In genomic region chr3:137281052-137281451, GRCm38 (mm10) we compare ENCODE assay signal across 16 mouse cellular contexts. TPM values are rescaled to one million over a fixed set of nuclear protein-coding genes. Genes with fewer than 3 reads are reported as not detected.
DNase-seq lines count a peak whose midpoint lies in the region; ATAC-seq lines count a peak whose summit lies in the region.
"Had no signal": no experiment of that assay in that cellular context is flagged by ENCODE, and none has a peak within 500 bp of the region (broad histone marks: within the 10 kb centered on the region; RNA-seq: fewer than 3 reads in every experiment).

No protein-coding gene starts in this region.

- no peak overlapping the region for H3K4me3 ChIP-seq in kidney, embryonic 14.5 days (ENCODE audit: low read length)
- H3K4me3 ChIP-seq: embryonic facial prominence, embryonic 15.5 days; hindbrain, embryonic 15.5 days; limb, embryonic 12.5 days; lung, embryonic 15.5 days; midbrain, embryonic 12.5 days; neural tube, embryonic 13.5 days had no signal

- WGBS in kidney, embryonic 14.5 days = 91% methylated on average over 7 of the region's 7 CpGs

- no peaks in the 10 kb centered on the region for H3K36me3 ChIP-seq in kidney, embryonic 14.5 days (ENCODE audit: control insufficient read depth, insufficient read depth, low read length)
- H3K36me3 ChIP-seq: embryonic facial prominence, embryonic 15.5 days; hindbrain, embryonic 15.5 days; limb, embryonic 12.5 days; lung, embryonic 15.5 days; midbrain, embryonic 12.5 days; neural tube, embryonic 13.5 days had no signal

- no peak overlapping the region for H3K4me2 ChIP-seq in kidney, embryonic 14.5 days (replicated peaks; ENCODE audit: low read depth, low read length)
- H3K4me2 ChIP-seq: embryonic facial prominence, embryonic 15.5 days; hindbrain, embryonic 15.5 days; limb, embryonic 12.5 days; lung, embryonic 15.5 days; midbrain, embryonic 12.5 days; neural tube, embryonic 13.5 days had no signal

- no peaks in the 10 kb centered on the region for H3K27me3 ChIP-seq in kidney, embryonic 14.5 days (ENCODE audit: control insufficient read depth, insufficient read depth, low read length)
- H3K27me3 ChIP-seq: embryonic facial prominence, embryonic 15.5 days; hindbrain, embryonic 15.5 days; limb, embryonic 12.5 days; lung, embryonic 15.5 days; midbrain, embryonic 12.5 days; neural tube, embryonic 13.5 days had no signal

- peak; percentile 34 to 37 for DNase-seq in cerebellum, postnatal 14 days
- no peak for DNase-seq in cerebellum, adult 8-10 months
- DNase-seq in kidney, postnatal 14 days = peak; percentile 17
- DNase-seq in gastrocnemius, postnatal 10 days = peak; percentile 34
- DNase-seq in ovary, postnatal 14 days (ENCODE audit: low spot score) = peak; percentile 5
- no peak for DNase-seq in left cerebral cortex, adult 11 months (ENCODE audit: low spot score)
- DNase-seq: adrenal gland, adult 8-10 months; cerebellum, adult 9-10 months had no signal

- no peak for ATAC-seq in kidney, embryonic 14.5 days (ENCODE audit: low FRiP score, low TSS enrichment)
- no peak for ATAC-seq in megakaryocyte progenitor cell, adult 5-6 weeks (replicated peaks; ENCODE audit: poor library complexity)

- H3K4me1 ChIP-seq in kidney, embryonic 14.5 days (ENCODE audit: control insufficient read depth, insufficient read depth, low read length) = no peaks in the 10 kb centered on the region
- H3K4me1 ChIP-seq: embryonic facial prominence, embryonic 15.5 days; hindbrain, embryonic 15.5 days; limb, embryonic 12.5 days; midbrain, embryonic 12.5 days; neural tube, embryonic 13.5 days had no signal

- H3K9me3 ChIP-seq in kidney, embryonic 14.5 days (ENCODE audit: control insufficient read depth, low read length) = 0 out of 2 replicates have a peak, but pooled peaks cover 2% of the 10 kb centered on the region
- H3K9me3 ChIP-seq: embryonic facial prominence, embryonic 15.5 days; hindbrain, embryonic 15.5 days; limb, embryonic 12.5 days; lung, embryonic 15.5 days; midbrain, embryonic 12.5 days; neural tube, embryonic 13.5 days had no signal

- no peak overlapping the region for H3K9ac ChIP-seq in kidney, embryonic 14.5 days (ENCODE audit: low read depth, low read length)
- H3K9ac ChIP-seq: embryonic facial prominence, embryonic 15.5 days; hindbrain, embryonic 15.5 days; limb, embryonic 12.5 days; lung, embryonic 15.5 days; midbrain, embryonic 12.5 days; neural tube, embryonic 13.5 days had no signal

- no peak overlapping the region for H3K27ac ChIP-seq in kidney, embryonic 14.5 days (ENCODE audit: low read depth, low read length)
- H3K27ac ChIP-seq: embryonic facial prominence, embryonic 15.5 days; hindbrain, embryonic 15.5 days; limb, embryonic 12.5 days; lung, embryonic 15.5 days; midbrain, embryonic 12.5 days; neural tube, embryonic 13.5 days had no signal

RNA-seq across cellular contexts. Expression of gene Emcn, which starts 59.8 kb away (rescaled TPM):
- polyA plus RNA-seq in kidney, embryonic 14.5 days (2014; fragmentation: Nextera tagmentation; extraction: Ambion mirVana) = 94.7 and 114 TPM in 2 replicates
- 10 to 100 TPM; 24.4 to 29.0 TPM for total RNA-seq in gastrocnemius, postnatal 10 days (2021)
- total RNA-seq in megakaryocyte progenitor cell, adult 5-6 weeks (2015) = 0.88 and 2.0 TPM in 2 replicates
- total RNA-seq in megakaryocyte progenitor cell, adult 5-6 weeks (2017) = 0.12 and 1.6 TPM in 2 replicates

Comparison
In these comparisons a context has a peak if more than half of its experiments do, and no peak if none do; other contexts are left out.
1. DNase-seq: peak in cerebellum, postnatal 14 days (2 of 2), kidney, postnatal 14 days (single experiment), gastrocnemius, postnatal 10 days (single experiment) and ovary, postnatal 14 days (single experiment); none in cerebellum, adult 8-10 months (single experiment) and left cerebral cortex, adult 11 months (single experiment).
2. RNA of gene Emcn, which starts 59.8 kb away (total RNA-seq): 24.4 to 29.0 TPM in gastrocnemius, postnatal 10 days; 0.12 to 2.0 TPM in megakaryocyte progenitor cell, adult 5-6 weeks; every median in the first group is over 4 times any median in the second.